Mouse (Mus musculus): ENCODE results near the gene Clec2h. TPM values are rescaled to one million over a fixed set of nuclear protein-coding genes. Genes with fewer than 3 reads are reported as not detected.
A peak's percentile ranks its signal among the peaks of the same experiment; 100 is the strongest.
"Not testable (repeated sequence)": the region's sequence is repeated elsewhere in the genome, so short reads cannot be mapped to it uniquely, and the experiment has no call there.

Clec2h gene
- 0.11 TPM in 1 of 2 replicates, not detected in the other for polyA plus RNA-seq (2014; fragmentation: Nextera tagmentation; extraction: Ambion mirVana)

GRCm38 (mm10) chr6:128662206-128662605 is at the start of gene Clec2h:
Gene Clec2h, plus strand, starts transcription at chr6:128662385.
- Histone ChIP-seq H3K36me3 (ENCODE audit: control insufficient read depth, insufficient read depth, low read length) (no peaks in the 10 kb centered on the region), H3K27me3 (ENCODE audit: control insufficient read depth, insufficient read depth, low read length) (no peaks in the 10 kb centered on the region), H3K4me1 (ENCODE audit: control insufficient read depth, insufficient read depth, low read length) (no peaks in the 10 kb centered on the region), H3K9ac (ENCODE audit: low read depth, low read length) (no peak within 1 kb of the TSS), H3K4me2 (replicated peaks; ENCODE audit: low read depth, low read length) (no peak within 1 kb of the TSS), H3K9me3 (ENCODE audit: control insufficient read depth, low read length) (no peaks in the 10 kb centered on the region), H3K27ac (ENCODE audit: low read depth, low read length) (no peak within 1 kb of the TSS), H3K4me3 (ENCODE audit: low read length) (no peak within 1 kb of the TSS)
- WGBS = 20% methylated on average over 1 of the region's 1 CpGs
- ATAC-seq (ENCODE audit: low FRiP score, low TSS enrichment) = no peak

DNA sequence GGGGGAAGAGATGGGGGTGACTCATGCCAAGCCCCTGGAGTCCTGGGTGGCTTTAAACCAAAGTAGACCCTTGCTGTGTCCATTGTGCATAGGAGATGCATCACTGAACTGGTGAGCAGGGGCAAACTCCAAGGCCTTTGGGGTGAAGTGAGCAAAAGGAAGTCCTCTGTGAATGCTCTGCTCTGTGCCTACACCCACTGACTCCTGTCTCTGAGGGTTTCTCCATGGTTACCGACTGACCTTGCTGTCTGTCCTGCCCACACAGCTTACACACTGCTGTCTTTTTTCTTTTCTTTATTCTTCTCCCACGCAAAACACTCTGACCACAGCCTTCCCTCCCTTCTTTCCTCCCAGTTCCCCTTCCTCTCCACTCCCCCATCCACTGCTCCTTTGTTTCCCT is 39.5 kb upstream of the Clec2h start:
- Histone ChIP-seq H3K27ac (ENCODE audit: low read depth, low read length) (no peak overlapping the region), H3K4me3 (ENCODE audit: low read length) (no peak overlapping the region), H3K9me3 (ENCODE audit: control insufficient read depth, low read length) (no peaks in the 10 kb centered on the region), H3K4me1 (ENCODE audit: control insufficient read depth, insufficient read depth, low read length) (no peaks in the 10 kb centered on the region), H3K9ac (ENCODE audit: low read depth, low read length) (no peak overlapping the region), H3K4me2 (replicated peaks; ENCODE audit: low read depth, low read length) (no peak overlapping the region), H3K36me3 (ENCODE audit: control insufficient read depth, insufficient read depth, low read length) (no peaks in the 10 kb centered on the region), H3K27me3 (ENCODE audit: control insufficient read depth, insufficient read depth, low read length) (no peaks in the 10 kb centered on the region)
- 63% methylated on average over 2 of the region's 2 CpGs for WGBS
- no peak for ATAC-seq (ENCODE audit: low FRiP score, low TSS enrichment)

DNA sequence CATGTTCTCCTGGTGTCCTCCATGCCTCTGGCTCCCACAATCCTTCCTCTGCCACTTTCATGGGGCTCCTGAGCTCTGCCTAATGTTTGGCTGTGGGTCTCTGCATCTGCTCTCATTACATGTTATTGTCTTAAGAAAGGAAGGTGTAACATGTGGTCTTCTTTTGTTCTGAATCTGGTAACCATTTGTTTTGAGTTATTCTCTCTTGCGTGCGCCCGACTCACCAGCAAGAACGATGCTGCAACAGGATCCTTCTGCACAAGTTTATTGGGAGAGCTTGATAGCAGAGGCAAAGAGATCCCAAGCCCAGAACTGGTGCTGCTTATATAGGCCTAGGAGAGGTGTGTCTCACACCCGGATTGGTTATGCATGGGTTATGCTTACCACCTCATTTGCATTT is 38.8 kb upstream of the Clec2h start, which contains the start of gene Klrb1a:
Gene Klrb1a (minus strand): TSS at position 101 of the 400 bp plus-strand sequence.
- not testable (repeated sequence) for H3K4me1 ChIP-seq (ENCODE audit: control insufficient read depth, insufficient read depth, low read length); H3K36me3 ChIP-seq (ENCODE audit: control insufficient read depth, insufficient read depth, low read length); H3K4me3 ChIP-seq (ENCODE audit: low read length); H3K27ac ChIP-seq (ENCODE audit: low read depth, low read length); H3K9me3 ChIP-seq (ENCODE audit: control insufficient read depth, low read length); H3K27me3 ChIP-seq (ENCODE audit: control insufficient read depth, insufficient read depth, low read length); ATAC-seq (ENCODE audit: low FRiP score, low TSS enrichment); H3K9ac ChIP-seq (ENCODE audit: low read depth, low read length); H3K4me2 ChIP-seq (replicated peaks; ENCODE audit: low read depth, low read length)
- WGBS = 90% methylated on average over 5 of the region's 5 CpGs

- Histone ChIP-seq H3K4me2 (replicated peaks; ENCODE audit: low read depth, low read length) (no peak overlapping the region), H3K36me3 (ENCODE audit: control insufficient read depth, insufficient read depth, low read length) (no peaks in the 10 kb centered on the region), H3K4me3 (ENCODE audit: low read length) (no peak overlapping the region), H3K4me1 (ENCODE audit: control insufficient read depth, insufficient read depth, low read length) (no peaks in the 10 kb centered on the region), H3K9ac (ENCODE audit: low read depth, low read length) (no peak overlapping the region), H3K27ac (ENCODE audit: low read depth, low read length) (no peak overlapping the region), H3K9me3 (ENCODE audit: control insufficient read depth, low read length) (no peaks in the 10 kb centered on the region), H3K27me3 (ENCODE audit: control insufficient read depth, insufficient read depth, low read length) (no peaks in the 10 kb centered on the region)
- no peak for ATAC-seq (ENCODE audit: low FRiP score, low TSS enrichment)
- WGBS = 73% methylated on average over 4 of the region's 4 CpGs
Measured at GRCm38 (mm10) chr6:128624425-128624824, 37.8 kb upstream of the Clec2h start.

- not testable (repeated sequence) for H3K36me3 ChIP-seq (ENCODE audit: control insufficient read depth, insufficient read depth, low read length); H3K27ac ChIP-seq (ENCODE audit: low read depth, low read length); H3K4me1 ChIP-seq (ENCODE audit: control insufficient read depth, insufficient read depth, low read length); H3K4me3 ChIP-seq (ENCODE audit: low read length); H3K4me2 ChIP-seq (replicated peaks; ENCODE audit: low read depth, low read length); ATAC-seq (ENCODE audit: low FRiP score, low TSS enrichment); H3K9ac ChIP-seq (ENCODE audit: low read depth, low read length); H3K9me3 ChIP-seq (ENCODE audit: control insufficient read depth, low read length); H3K27me3 ChIP-seq (ENCODE audit: control insufficient read depth, insufficient read depth, low read length)
- WGBS = 77% methylated on average over 6 of the region's 6 CpGs
Measured at GRCm38 (mm10) chr6:128625246-128625645, 36.9 kb upstream of the Clec2h start.

GRCm38 (mm10) chr6:128629771-128630739 is 32.1 kb upstream of the Clec2h start:
- H3K27ac ChIP-seq (ENCODE audit: low read depth, low read length); H3K4me2 ChIP-seq (replicated peaks; ENCODE audit: low read depth, low read length); H3K4me1 ChIP-seq (ENCODE audit: control insufficient read depth, insufficient read depth, low read length); H3K27me3 ChIP-seq (ENCODE audit: control insufficient read depth, insufficient read depth, low read length); H3K9me3 ChIP-seq (ENCODE audit: control insufficient read depth, low read length); H3K36me3 ChIP-seq (ENCODE audit: control insufficient read depth, insufficient read depth, low read length); H3K4me3 ChIP-seq (ENCODE audit: low read length); H3K9ac ChIP-seq (ENCODE audit: low read depth, low read length): not testable (repeated sequence)
- 51% methylated on average over 13 of the region's 13 CpGs for WGBS
- peak; percentile 87 for ATAC-seq (ENCODE audit: low FRiP score, low TSS enrichment)

- WGBS = 75% methylated on average over 15 of the region's 15 CpGs
- H3K4me1 ChIP-seq (ENCODE audit: control insufficient read depth, insufficient read depth, low read length); H3K27ac ChIP-seq (ENCODE audit: low read depth, low read length); H3K4me2 ChIP-seq (replicated peaks; ENCODE audit: low read depth, low read length); H3K9me3 ChIP-seq (ENCODE audit: control insufficient read depth, low read length); ATAC-seq (ENCODE audit: low FRiP score, low TSS enrichment); H3K36me3 ChIP-seq (ENCODE audit: control insufficient read depth, insufficient read depth, low read length); H3K9ac ChIP-seq (ENCODE audit: low read depth, low read length); H3K27me3 ChIP-seq (ENCODE audit: control insufficient read depth, insufficient read depth, low read length); H3K4me3 ChIP-seq (ENCODE audit: low read length): not testable (repeated sequence)
Measured at GRCm38 (mm10) chr6:128630912-128631905, 31.0 kb upstream of the Clec2h start.

- Histone ChIP-seq H3K4me3 (ENCODE audit: low read length) (no peak overlapping the region), H3K36me3 (ENCODE audit: control insufficient read depth, insufficient read depth, low read length) (no peaks in the 10 kb centered on the region), H3K9me3 (ENCODE audit: control insufficient read depth, low read length) (no peaks in the 10 kb centered on the region), H3K4me2 (replicated peaks; ENCODE audit: low read depth, low read length) (no peak overlapping the region), H3K27me3 (ENCODE audit: control insufficient read depth, insufficient read depth, low read length) (no peaks in the 10 kb centered on the region), H3K27ac (ENCODE audit: low read depth, low read length) (no peak overlapping the region), H3K9ac (ENCODE audit: low read depth, low read length) (no peak overlapping the region), H3K4me1 (ENCODE audit: control insufficient read depth, insufficient read depth, low read length) (no peaks in the 10 kb centered on the region)
- 90% methylated on average over 1 of the region's 1 CpGs for WGBS
- ATAC-seq (ENCODE audit: low FRiP score, low TSS enrichment) = no peak
Measured at GRCm38 (mm10) chr6:128640673-128641072, 21.5 kb upstream of the Clec2h start.

All from kidney, embryonic 14.5 days (tissue).